In the genomic region with DNA sequence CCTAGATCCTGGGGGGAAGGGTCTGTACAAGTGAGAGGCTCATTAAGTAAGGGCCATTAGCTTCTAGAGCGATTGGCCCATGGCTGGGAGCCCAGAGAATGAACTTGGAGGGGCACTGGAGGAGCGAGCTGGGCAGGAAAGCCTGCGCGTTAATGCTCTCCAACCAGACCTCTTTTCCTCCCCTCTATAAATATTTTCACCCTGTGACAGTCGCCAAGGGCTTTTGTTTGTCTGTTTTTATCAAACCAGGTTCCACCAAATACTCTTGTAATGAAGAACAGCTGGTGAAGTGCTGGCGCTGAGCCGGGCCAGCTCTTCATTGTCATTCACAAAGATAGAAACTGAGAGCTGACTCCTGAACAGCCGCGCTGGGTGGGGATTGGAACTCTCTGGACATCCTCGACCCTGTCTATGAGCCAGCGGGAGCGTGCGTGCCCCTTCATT, we compare ENCODE assay signal across 8 mouse cellular contexts.
DNase-seq lines count a peak whose midpoint lies in the region; ATAC-seq and TF ChIP-seq lines count a peak whose summit lies in the region.

No protein-coding gene starts in this region.

- peak overlapping the region; percentile 21; the same call in 1 of the 2 replicates for H3K4me2 ChIP-seq in kidney, embryonic 14.5 days (replicated peaks; ENCODE audit: low read depth, low read length)
- 0 out of 2 replicates have a peak overlapping the region, but pooled peaks have one; percentile 23 for H3K4me2 ChIP-seq in intestine, embryonic 16.5 days (ENCODE audit: low read depth, low read length)
- H3K4me2 ChIP-seq in myocyte (ENCODE audit: low read depth) = peak overlapping the region; percentile 60

- no peak overlapping the region for H3K4me3 ChIP-seq in kidney, embryonic 14.5 days (ENCODE audit: low read length)
- peak overlapping the region; percentile 13; the same call in 1 of the 2 replicates for H3K4me3 ChIP-seq in brown adipose tissue, adult 24 weeks (ENCODE audit: insufficient read depth, low read depth, low read length)
- H3K4me3 ChIP-seq in intestine, embryonic 16.5 days (ENCODE audit: low read length) = no peak overlapping the region
- H3K4me3 ChIP-seq in myocyte = no peak overlapping the region

- TF ChIP-seq POLR2A in myocyte (IDR thresholded peaks at IDR 0.05; ENCODE audit: insufficient read length, low read depth) = no peak

- peaks cover 9% of the 10 kb centered on the region for H3K4me1 ChIP-seq in kidney, embryonic 14.5 days (ENCODE audit: control insufficient read depth, insufficient read depth, low read length)
- no peaks in the 10 kb centered on the region for H3K4me1 ChIP-seq in brown adipose tissue, adult 24 weeks (ENCODE audit: control insufficient read depth, insufficient read depth, insufficient read length, low read length)
- no peaks in the 10 kb centered on the region for H3K4me1 ChIP-seq in intestine, embryonic 16.5 days (ENCODE audit: control insufficient read depth, insufficient read depth, low read length)

- H3K27me3 ChIP-seq in kidney, embryonic 14.5 days (ENCODE audit: control insufficient read depth, insufficient read depth, low read length) = no peaks in the 10 kb centered on the region
- no peaks in the 10 kb centered on the region for H3K27me3 ChIP-seq in intestine, embryonic 16.5 days (replicated peaks; ENCODE audit: control insufficient read depth, insufficient read depth, low read length)
- H3K27me3 ChIP-seq in myocyte (ENCODE audit: control insufficient read depth, insufficient read depth, insufficient read length) = no peaks in the 10 kb centered on the region

- H3K9ac ChIP-seq in kidney, embryonic 14.5 days (ENCODE audit: low read depth, low read length) = no peak overlapping the region
- no peak overlapping the region for H3K9ac ChIP-seq in intestine, embryonic 16.5 days (ENCODE audit: low read depth, low read length)

- H3K36me3 ChIP-seq in kidney, embryonic 14.5 days (ENCODE audit: control insufficient read depth, insufficient read depth, low read length) = no peaks in the 10 kb centered on the region
- H3K36me3 ChIP-seq in intestine, embryonic 16.5 days (ENCODE audit: control insufficient read depth, insufficient read depth, low read length) = no peaks in the 10 kb centered on the region
- H3K36me3 ChIP-seq in myocyte (ENCODE audit: control insufficient read depth, insufficient read depth) = no peaks in the 10 kb centered on the region

- no peaks in the 10 kb centered on the region for H3K79me2 ChIP-seq in myocyte (ENCODE audit: control insufficient read depth, insufficient read depth)

- no peak overlapping the region for H3ac ChIP-seq in myocyte (ENCODE audit: control insufficient read depth, insufficient read length)

- no peaks in the 10 kb centered on the region for H3K9me3 ChIP-seq in kidney, embryonic 14.5 days (ENCODE audit: control insufficient read depth, low read length)
- no peaks in the 10 kb centered on the region for H3K9me3 ChIP-seq in intestine, embryonic 16.5 days (ENCODE audit: control insufficient read depth, low read length)

- H3K27ac ChIP-seq in kidney, embryonic 14.5 days (ENCODE audit: low read depth, low read length) = no peak overlapping the region
- peak overlapping the region; percentile 37 for H3K27ac ChIP-seq in brown adipose tissue, adult 24 weeks (replicated peaks; ENCODE audit: low read depth, low read length)
- H3K27ac ChIP-seq in intestine, embryonic 16.5 days (ENCODE audit: low read length) = no peak overlapping the region

- peak; percentile 68 for ATAC-seq in kidney, embryonic 14.5 days (ENCODE audit: low FRiP score, low TSS enrichment)
- ATAC-seq in intestine, embryonic 16.5 days = no peak; the same call in 1 of the 2 replicates

- WGBS in kidney, embryonic 14.5 days = 16% methylated on average over 13 of the region's 13 CpGs
- 20% methylated on average over 13 of the region's 13 CpGs for WGBS in intestine, embryonic 16.5 days

- no peak for DNase-seq in kidney, postnatal 25 days
- peak; percentile 66 to 71 for DNase-seq in heart, adult 18-20 months
- DNase-seq in left cerebral cortex, adult 18-20 months (ENCODE audit: low spot score in 2 of 2) = no peak
- DNase-seq in thymus, postnatal 4 days = no peak

TF ChIP-seq in myocyte, 11 proteins besides CTCF, POLR2A, EP300 and RAD21:
- TF ChIP-seq MYOD1 (IDR thresholded peaks at IDR 0.05; ENCODE audit: control insufficient read depth in 1 of 3, insufficient read length in 2 of 3, low read depth in 2 of 3) (peak in 2 of 3 experiments; percentile 37 to 51), TCF12 (IDR thresholded peaks at IDR 0.05; ENCODE audit: insufficient read depth, poor library complexity, severe bottlenecking) (peak; percentile 8), MYOG (IDR thresholded peaks at IDR 0.05; ENCODE audit: control insufficient read depth in 1 of 3, insufficient read depth in 1 of 3, insufficient read length in 2 of 3, low read depth in 2 of 3) (peak in 2 of 3 experiments; percentile 51 to 82), TCF3 (IDR thresholded peaks at IDR 0.05; ENCODE audit: insufficient read length, low read depth) (no peak), POLR2AphosphoS2 (IDR thresholded peaks at IDR 0.05; ENCODE audit: insufficient read length, low read depth) (no peak)

Comparison
In these comparisons a context has a peak if more than half of its experiments do, and no peak if none do; other contexts are left out.
1. DNase-seq: peak in heart, adult 18-20 months (2 of 2); none in kidney, postnatal 25 days (0 of 2), left cerebral cortex, adult 18-20 months (0 of 2) and thymus, postnatal 4 days (single experiment).
2. Peak in every context shown above with its lines, with median percentiles within 50 percentile points of each other: H3K4me2 ChIP-seq.